Mouse (Mus musculus): ENCODE measurements around the gene Rnf6. TPM values are rescaled to one million over a fixed set of nuclear protein-coding genes. Genes with fewer than 3 reads are reported as not detected.

Rnf6 gene
- polyA plus RNA-seq (2015; fragmentation: Nextera tagmentation; extraction: Ambion mirVana) = 26.7 and 30.3 TPM in 2 replicates

DNA sequence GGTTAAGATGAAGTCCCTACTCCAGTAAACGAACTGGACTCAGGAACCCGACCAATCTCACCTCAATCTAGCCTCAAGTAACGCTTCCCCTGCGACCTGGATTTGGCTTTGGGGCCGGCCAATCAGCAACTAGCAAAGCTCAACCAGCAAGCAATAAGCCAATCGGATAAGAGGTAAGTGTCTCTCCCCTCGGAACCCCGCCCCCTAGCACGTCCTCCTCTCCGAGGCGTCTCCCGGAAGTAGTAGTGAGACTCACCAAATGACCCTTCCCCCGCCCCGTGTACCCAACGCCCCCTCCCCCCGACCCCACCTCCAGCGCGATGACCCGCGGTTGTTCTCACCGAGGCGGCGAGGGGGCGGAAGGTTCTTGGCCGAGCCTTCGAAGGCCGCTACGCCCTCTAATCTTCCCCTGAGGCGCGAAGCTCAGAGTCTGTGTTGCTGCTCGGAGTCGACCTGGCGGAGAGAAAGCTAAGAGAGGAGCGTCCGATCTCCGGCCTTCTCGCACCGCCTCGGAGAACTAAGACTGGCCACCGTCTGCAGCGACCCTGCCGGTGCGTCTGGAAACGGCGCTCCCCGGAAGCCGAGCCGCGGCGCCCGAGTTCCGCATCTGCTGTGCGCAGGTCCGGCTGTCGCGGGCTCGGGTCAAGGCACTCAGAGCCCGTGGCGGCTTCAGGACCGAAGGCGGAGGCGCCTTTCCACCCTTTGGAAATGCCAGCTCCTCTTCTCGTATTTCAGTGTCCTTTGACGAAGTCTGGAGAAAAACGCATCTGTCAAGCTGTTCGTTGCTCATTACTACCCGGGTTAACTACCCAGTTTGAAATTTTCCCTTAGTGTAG lies at the start of gene Rnf6:
Gene Rnf6 (minus strand): TSS at position 677 of the 836 bp plus-strand sequence.
- H3K4me1 ChIP-seq (replicated peaks) = peaks cover 27% of the 10 kb centered on the region
- ATAC-seq (ENCODE audit: low read depth) = peak; percentile 99
- H3K36me3 ChIP-seq = peaks cover 32% of the 10 kb centered on the region
- H3K9ac ChIP-seq = peak within 1 kb of the TSS; percentile 87
- under 1% methylated on average over 67 of the region's 67 CpGs for whole genome bisulfite sequencing
- peak within 1 kb of the TSS; percentile 73 for H3K4me3 ChIP-seq
- no peaks in the 10 kb centered on the region for H3K9me3 ChIP-seq
- peak within 1 kb of the TSS; percentile 98 for H3K27ac ChIP-seq (replicated peaks)
- no peaks in the 10 kb centered on the region for H3K27me3 ChIP-seq
- H3K4me2 ChIP-seq = peak within 1 kb of the TSS; percentile 74

DNA sequence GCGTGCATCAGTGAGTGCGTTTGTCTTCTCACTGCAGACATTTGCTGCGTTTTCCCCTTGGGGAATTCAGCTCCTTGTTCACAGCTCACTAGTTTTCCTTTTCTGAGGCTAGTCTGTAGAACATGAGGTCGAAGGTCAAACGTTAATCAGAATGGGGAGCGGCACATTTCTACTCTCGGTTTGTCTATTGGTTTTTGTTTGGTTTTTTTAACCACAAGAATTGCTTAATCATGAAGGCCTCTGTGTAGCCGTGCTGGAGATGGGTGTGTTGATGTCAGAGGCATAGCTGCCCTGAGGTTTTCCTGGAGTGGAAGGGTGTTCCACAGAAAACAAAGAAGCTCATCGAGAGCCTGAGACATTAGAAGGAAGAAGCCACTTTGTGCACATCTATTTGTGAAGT lies 49.2 kb upstream of the Rnf6 start:
- 84% methylated on average over 9 of the region's 9 CpGs for WGBS
- no peaks in the 10 kb centered on the region for H3K9me3 ChIP-seq
- no peak overlapping the region for H3K9ac ChIP-seq
- H3K4me2 ChIP-seq = no peak overlapping the region
- no peaks in the 10 kb centered on the region for H3K27me3 ChIP-seq
- peaks cover 13% of the 10 kb centered on the region; the same call in 1 of the 2 replicates for H3K36me3 ChIP-seq
- H3K4me3 ChIP-seq = no peak overlapping the region
- H3K27ac ChIP-seq (replicated peaks) = no peak overlapping the region
- no peaks in the 10 kb centered on the region for H3K4me1 ChIP-seq (replicated peaks)
- no peak for ATAC-seq (ENCODE audit: low read depth)

DNA sequence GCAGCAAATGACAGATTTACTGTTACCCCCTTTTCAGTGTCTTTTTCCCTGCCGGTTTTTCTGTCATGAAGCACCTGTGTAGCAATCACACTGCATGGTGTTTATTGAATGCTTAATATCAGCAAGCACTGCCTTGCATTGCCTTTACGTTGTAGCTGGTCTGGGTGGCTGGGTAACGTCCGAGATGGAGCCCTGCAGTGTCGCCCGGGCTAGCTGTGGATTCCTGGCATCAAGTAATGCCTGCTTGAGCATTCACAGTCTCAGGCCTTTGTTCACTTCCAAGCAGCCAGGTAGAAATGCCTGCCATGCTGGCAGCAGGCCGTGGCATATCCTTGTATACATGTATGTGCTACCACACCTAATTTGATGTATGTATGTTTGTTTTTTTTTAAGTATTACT lies 46.4 kb upstream of the Rnf6 start:
- no peaks in the 10 kb centered on the region for H3K27me3 ChIP-seq

DNA sequence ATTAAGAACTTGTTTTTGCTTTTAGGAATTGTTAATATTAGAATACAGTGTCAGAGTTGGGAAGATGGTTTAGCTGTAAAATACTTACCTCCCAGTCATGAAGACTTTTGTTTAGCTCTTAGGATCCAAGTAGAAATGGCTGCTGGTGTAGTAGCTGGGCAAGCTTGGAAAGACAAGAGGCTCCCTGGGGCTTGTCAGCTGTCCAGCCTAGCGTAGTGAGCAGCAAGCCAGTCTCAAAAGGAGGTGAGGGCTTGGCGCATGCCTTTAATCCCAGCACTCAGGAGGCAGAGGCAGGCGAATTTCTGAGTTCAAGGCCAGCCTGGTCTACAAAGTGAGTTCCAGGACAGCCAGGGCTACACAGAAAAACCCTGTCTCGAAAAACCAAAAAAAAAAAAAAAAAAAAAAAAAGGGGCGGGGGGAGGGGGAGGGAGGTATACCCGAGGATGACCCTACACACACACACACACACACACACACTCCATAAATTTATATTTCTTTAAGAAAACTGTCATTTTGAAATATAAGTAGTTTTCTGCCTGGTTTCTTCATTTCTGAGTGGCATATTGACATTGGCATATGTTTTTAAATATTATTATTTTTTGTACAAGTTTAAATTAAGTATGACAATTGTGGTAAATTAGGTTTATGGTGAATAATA lies 44.7 kb upstream of the Rnf6 start:
- Histone ChIP-seq H3K27ac (replicated peaks) (no peak overlapping the region), H3K36me3 (peaks cover 15% of the 10 kb centered on the region), H3K9ac (no peak overlapping the region), H3K4me3 (no peak overlapping the region), H3K4me1 (replicated peaks) (no peaks in the 10 kb centered on the region), H3K4me2 (no peak overlapping the region), H3K27me3 (no peaks in the 10 kb centered on the region), H3K9me3 (no peaks in the 10 kb centered on the region; the same call in 1 of the 2 replicates)
- no peak for ATAC-seq (ENCODE audit: low read depth)
- WGBS = 67% methylated on average over 5 of the region's 6 CpGs

More for the DNA sequence above, 46.4 kb upstream of the Rnf6 start:
- Histone ChIP-seq H3K9me3 (no peaks in the 10 kb centered on the region), H3K9ac (no peak overlapping the region), H3K4me1 (replicated peaks) (no peaks in the 10 kb centered on the region), H3K4me3 (no peak overlapping the region), H3K36me3 (peaks cover 4% of the 10 kb centered on the region; the same call in 1 of the 2 replicates), H3K4me2 (no peak overlapping the region), H3K27ac (replicated peaks) (no peak overlapping the region)
- WGBS = 92% methylated on average over 7 of the region's 7 CpGs
- no peak for ATAC-seq (ENCODE audit: low read depth)

DNA sequence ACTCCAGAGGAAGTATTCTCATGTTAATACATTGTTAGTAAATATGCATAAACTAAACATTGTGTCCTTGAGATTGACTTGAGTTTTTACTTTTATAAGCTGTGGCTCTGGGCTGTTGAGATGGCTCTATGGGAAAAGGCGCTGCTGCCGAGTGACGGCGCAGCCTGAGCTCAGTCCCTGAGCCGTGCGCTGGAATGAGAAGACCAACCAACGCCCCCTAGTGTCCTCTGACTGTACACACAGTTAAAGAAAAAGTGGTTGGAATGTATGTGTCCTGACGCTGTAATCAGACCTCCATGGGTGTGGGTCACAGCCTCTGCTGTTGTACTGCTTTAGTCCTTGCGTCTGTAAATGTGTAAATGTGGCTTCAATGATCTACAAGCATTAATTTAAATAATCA lies 38.6 kb upstream of the Rnf6 start:
- H3K4me2 ChIP-seq = no peak overlapping the region
- ATAC-seq (ENCODE audit: low read depth) = no peak
- no peak overlapping the region for H3K9ac ChIP-seq
- no peaks in the 10 kb centered on the region; the same call in 1 of the 2 replicates for H3K9me3 ChIP-seq
- 62% methylated on average over 9 of the region's 9 CpGs for WGBS
- no peaks in the 10 kb centered on the region for H3K4me1 ChIP-seq (replicated peaks)
- H3K4me3 ChIP-seq = no peak overlapping the region
- H3K27me3 ChIP-seq = no peaks in the 10 kb centered on the region
- H3K27ac ChIP-seq (replicated peaks) = no peak overlapping the region
- H3K36me3 ChIP-seq = peaks cover 36% of the 10 kb centered on the region

DNA sequence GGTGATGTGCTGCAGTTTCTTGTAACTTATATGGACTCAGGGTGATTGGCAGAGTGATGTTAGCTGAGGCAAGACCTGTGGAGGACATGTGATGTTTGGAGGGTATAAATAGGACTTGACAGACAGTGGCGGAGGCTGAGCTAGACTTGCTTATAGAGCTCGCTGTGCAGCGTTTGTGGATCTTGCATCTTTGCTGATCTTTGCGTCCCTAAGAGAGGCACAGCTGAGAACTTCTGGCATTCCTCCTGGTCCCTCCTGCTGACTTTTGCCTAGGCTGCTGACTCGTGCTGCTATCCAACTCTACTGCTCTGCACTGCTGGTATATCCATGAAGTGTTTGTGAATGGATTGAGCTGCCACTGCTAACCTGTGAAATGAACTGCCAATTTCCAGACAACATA lies 32.3 kb upstream of the Rnf6 start:
- no peak for ATAC-seq (ENCODE audit: low read depth)
- H3K9ac ChIP-seq = no peak overlapping the region
- no peaks in the 10 kb centered on the region for H3K27me3 ChIP-seq
- H3K4me1 ChIP-seq (replicated peaks) = no peaks in the 10 kb centered on the region
- 81% methylated on average over 5 of the region's 5 CpGs for WGBS
- H3K27ac ChIP-seq (replicated peaks) = no peak overlapping the region
- no peaks in the 10 kb centered on the region for H3K9me3 ChIP-seq
- H3K4me2 ChIP-seq = no peak overlapping the region
- no peak overlapping the region for H3K4me3 ChIP-seq
- H3K36me3 ChIP-seq = peaks cover 13% of the 10 kb centered on the region

DNA sequence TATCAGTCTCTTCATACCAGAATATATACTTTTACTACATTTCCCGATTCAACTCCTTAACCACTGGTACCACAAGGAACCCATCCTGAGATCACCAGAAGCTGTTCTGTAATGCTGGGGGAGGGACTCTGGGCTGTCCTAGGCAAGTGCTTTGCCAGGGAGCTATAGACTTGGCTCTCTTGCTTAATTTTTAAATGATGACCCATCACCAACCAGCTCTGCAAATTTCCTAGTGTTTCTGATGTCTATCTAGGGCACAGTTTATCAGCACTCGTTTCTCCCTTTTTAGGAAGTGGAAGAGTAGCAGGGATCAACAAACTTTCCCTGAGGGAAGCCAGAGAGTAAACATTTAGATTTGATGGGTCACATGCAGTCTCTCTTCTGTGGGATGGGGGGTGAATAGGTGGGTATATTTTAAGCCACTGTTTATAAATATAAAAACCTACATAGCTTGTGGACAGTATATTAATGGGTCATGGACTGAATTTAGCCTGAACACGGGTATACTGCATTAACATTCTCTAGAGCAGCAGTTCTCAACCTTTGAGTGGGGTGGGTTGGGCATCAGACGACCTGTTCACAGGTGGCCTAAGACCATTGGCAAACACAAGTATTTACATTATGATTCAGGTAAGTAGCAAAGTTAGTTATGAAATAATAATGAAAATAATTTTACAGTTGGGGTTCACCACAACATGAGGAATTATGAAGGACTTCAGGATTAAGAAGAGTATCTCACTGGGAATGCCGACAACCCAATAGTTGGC lies 30.5 kb upstream of the Rnf6 start:
- no peaks in the 10 kb centered on the region for H3K27me3 ChIP-seq
- H3K9me3 ChIP-seq = no peaks in the 10 kb centered on the region
- H3K9ac ChIP-seq = no peak overlapping the region
- no peak for ATAC-seq (ENCODE audit: low read depth)
- no peak overlapping the region for H3K27ac ChIP-seq (replicated peaks)
- no peak overlapping the region for H3K4me3 ChIP-seq
- 93% methylated on average over 5 of the region's 5 CpGs for WGBS
- H3K4me2 ChIP-seq = no peak overlapping the region
- H3K4me1 ChIP-seq (replicated peaks) = no peaks in the 10 kb centered on the region
- peaks cover 1% of the 10 kb centered on the region; the same call in 1 of the 2 replicates for H3K36me3 ChIP-seq

DNA sequence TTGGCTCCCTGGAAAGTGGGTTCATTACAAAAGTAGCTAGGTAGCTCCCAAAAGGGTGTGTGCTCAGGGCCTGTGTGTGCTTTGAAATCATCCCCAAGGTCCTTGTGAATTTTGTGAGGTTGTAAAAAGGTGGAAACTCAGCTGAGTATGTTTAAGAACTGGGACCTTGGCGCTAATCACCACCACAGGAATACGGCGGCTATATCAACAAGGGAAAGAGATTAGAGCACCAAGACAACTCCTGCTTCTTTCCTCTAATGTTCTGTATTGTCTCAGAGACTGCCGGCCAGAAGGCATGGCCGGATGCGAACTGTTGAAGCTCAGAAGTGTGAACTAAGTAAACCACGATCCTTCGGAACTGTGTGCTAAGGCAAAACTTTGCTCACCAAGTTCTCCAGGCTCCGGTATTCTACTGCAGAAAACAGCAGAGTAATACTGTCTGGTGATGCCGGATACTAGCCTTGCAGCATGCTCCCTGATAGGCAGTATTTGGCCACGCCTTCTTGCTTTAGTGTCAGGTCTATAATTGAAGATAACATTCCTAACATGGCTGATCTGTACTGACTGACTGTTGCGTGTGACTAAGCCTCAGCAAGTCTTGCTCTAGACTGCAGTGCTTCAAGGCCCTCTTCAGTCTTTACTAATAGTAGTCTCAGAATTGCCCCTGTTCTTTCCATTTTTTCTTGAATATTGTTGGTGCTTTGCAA lies 29.2 kb upstream of the Rnf6 start:
- no peak overlapping the region for H3K4me2 ChIP-seq
- 93% methylated on average over 12 of the region's 12 CpGs for WGBS

DNA sequence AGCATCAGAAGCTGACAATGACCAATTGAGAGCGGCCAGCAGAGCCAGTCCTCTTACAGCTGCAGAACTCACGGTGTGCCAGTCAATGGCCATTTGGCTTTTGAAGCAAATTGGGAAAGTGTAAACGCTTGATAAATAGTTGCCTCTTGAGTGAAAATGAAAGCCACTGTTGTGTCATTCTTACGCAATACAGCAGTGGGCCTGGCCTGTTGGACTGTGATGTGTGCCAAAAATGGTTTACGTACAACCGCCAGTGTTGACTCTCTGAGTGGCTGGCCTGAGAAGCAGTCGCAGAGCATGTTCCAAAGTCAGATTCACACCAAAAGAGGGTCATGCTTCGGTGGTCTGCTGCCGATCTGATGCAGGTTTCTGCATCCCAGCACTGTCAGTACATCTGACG lies 27.4 kb upstream of the Rnf6 start:
- no peaks in the 10 kb centered on the region for H3K36me3 ChIP-seq
- H3K27me3 ChIP-seq = no peaks in the 10 kb centered on the region
- H3K4me3 ChIP-seq = no peak overlapping the region
- no peak overlapping the region for H3K4me2 ChIP-seq
- ATAC-seq (ENCODE audit: low read depth) = no peak
- WGBS = 85% methylated on average over 10 of the region's 10 CpGs
- H3K27ac ChIP-seq (replicated peaks) = no peak overlapping the region
- H3K9ac ChIP-seq = no peak overlapping the region
- no peaks in the 10 kb centered on the region for H3K4me1 ChIP-seq (replicated peaks)
- no peaks in the 10 kb centered on the region for H3K9me3 ChIP-seq

More for the DNA sequence above, 29.2 kb upstream of the Rnf6 start:
- Histone ChIP-seq H3K27ac (replicated peaks) (no peak overlapping the region), H3K4me1 (replicated peaks) (no peaks in the 10 kb centered on the region), H3K9me3 (no peaks in the 10 kb centered on the region), H3K4me3 (no peak overlapping the region), H3K9ac (no peak overlapping the region), H3K27me3 (no peaks in the 10 kb centered on the region), H3K36me3 (no peaks in the 10 kb centered on the region)
- no peak for ATAC-seq (ENCODE audit: low read depth)

DNA sequence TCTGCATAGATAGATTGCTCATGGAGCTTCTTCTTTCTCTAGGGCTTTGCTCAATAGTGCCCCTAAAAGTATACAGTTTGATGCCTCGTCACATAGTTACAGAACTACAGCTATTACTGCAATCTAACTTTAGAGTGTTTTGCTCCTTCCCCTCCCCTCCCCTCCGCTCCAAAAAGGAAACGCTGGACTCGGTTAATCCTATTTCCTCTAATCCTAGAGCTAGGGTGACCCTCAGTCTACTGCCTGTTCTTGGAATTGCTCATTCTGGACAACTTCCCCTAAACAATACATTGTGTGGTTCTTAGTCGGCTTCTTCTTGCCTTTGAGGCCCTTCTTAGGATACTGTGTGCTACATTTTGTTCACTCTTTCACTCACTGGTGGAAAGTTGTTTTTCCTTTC lies 26.4 kb upstream of the Rnf6 start:
- 78% methylated on average over 5 of the region's 5 CpGs for WGBS
- H3K4me3 ChIP-seq = no peak overlapping the region
- no peaks in the 10 kb centered on the region for H3K36me3 ChIP-seq
- ATAC-seq (ENCODE audit: low read depth) = no peak
- no peak overlapping the region for H3K27ac ChIP-seq (replicated peaks)
- H3K9ac ChIP-seq = no peak overlapping the region
- H3K27me3 ChIP-seq = no peaks in the 10 kb centered on the region
- no peaks in the 10 kb centered on the region for H3K4me1 ChIP-seq (replicated peaks)
- H3K9me3 ChIP-seq = no peaks in the 10 kb centered on the region
- no peak overlapping the region for H3K4me2 ChIP-seq

DNA sequence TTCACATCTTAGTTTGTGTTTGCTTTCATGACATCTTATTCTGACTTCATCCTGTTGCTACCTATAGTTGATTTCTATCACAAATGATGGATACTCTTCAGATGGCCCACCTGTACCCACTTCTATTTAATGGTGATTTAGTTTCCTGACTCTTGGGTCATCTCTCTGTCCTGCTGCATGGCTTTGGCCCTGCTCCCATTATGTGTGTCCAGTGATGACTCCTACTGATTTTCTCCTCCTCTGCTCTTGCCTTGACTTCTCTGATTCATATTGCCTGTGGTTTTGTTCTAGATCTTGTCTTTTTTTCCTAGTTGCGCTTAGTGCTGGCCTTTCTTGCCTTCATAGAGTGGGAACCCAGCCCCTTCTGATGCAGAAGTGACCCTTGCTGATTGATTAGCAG lies 25.0 kb upstream of the Rnf6 start:
- H3K4me3 ChIP-seq = no peak overlapping the region
- no peaks in the 10 kb centered on the region for H3K9me3 ChIP-seq
- no peak overlapping the region for H3K9ac ChIP-seq
- H3K27me3 ChIP-seq = no peaks in the 10 kb centered on the region
- ATAC-seq (ENCODE audit: low read depth) = no peak
- WGBS = 91% methylated on average over 1 of the region's 1 CpGs
- H3K36me3 ChIP-seq = no peaks in the 10 kb centered on the region
- H3K4me1 ChIP-seq (replicated peaks) = no peaks in the 10 kb centered on the region
- H3K27ac ChIP-seq (replicated peaks) = no peak overlapping the region
- no peak overlapping the region for H3K4me2 ChIP-seq

Data from neural tube, embryonic 13.5 days (tissue).